Mouse (Mus musculus) embryonic facial prominence, embryonic 10.5 days (tissue): ENCODE measurements around the gene Gm21738. TPM values are rescaled to one million over a fixed set of nuclear protein-coding genes. Genes with fewer than 3 reads are reported as not detected.
"Not testable (repeated sequence)": the region's sequence is repeated elsewhere in the genome, so short reads cannot be mapped to it uniquely, and the experiment has no call there.

ENCODE experiments used
- DNase-seq: peaks from one replicate; pipeline ENCODE4 v3.0.0-alpha.2; 2017; ENCODE audit warnings: low spot score
- H3K27ac ChIP-seq: fragments of 300-500 bp; sonication (generic); replicated peaks from 2 replicates; pipeline ENCODE4 v1.5.1; 2016; ENCODE audit warnings: mild to moderate bottlenecking
- H3K27me3 ChIP-seq: fragments of 300-500 bp; sonication (generic); replicated peaks from 2 replicates; pipeline ENCODE4 v1.6.1; 2016; ENCODE audit warnings: low read depth, mild to moderate bottlenecking; ENCODE audit not compliant: poor library complexity, severe bottlenecking
- H3K36me3 ChIP-seq: fragments of 300-500 bp; sonication (generic); replicated peaks from 2 replicates; pipeline ENCODE4 v1.6.1; 2016; ENCODE audit warnings: mild to moderate bottlenecking, moderate library complexity
- H3K4me1 ChIP-seq: fragments of 300-500 bp; sonication (generic); 2 replicates; pipeline ENCODE4 v1.6.1; 2016
- H3K4me3 ChIP-seq: fragments of 300-500 bp; sonication (generic); 2 replicates; pipeline ENCODE4 v1.5.1; 2016; ENCODE audit warnings: mild to moderate bottlenecking, moderate library complexity
- H3K9me3 ChIP-seq: fragments of 300-500 bp; sonication (generic); 2 replicates; pipeline ENCODE4 v1.6.1; 2016; ENCODE audit warnings: mild to moderate bottlenecking
- WGBS: fragments of 180-500 bp; shearing (Covaris S2); methylation state at CpG from one replicate; pipeline ENCODE4 v1.1.7; 2016; 5-methylcytosine and 5-hydroxymethylcytosine counted together
- polyA plus RNA-seq: library from polyadenylated mRNA; unstranded; fragments of >200 nt; fragmentation: Nextera tagmentation; extraction: Ambion mirVana; gene quantifications from 2 replicates; pipeline ENCODE4 v1.2.1, GENCODE M21; 2016

The Gm21738 gene
- not detected in 2 replicates for polyA plus RNA-seq

- H3K27ac ChIP-seq, DNase-seq, H3K4me3 ChIP-seq, H3K9me3 ChIP-seq, H3K36me3 ChIP-seq, H3K4me1 ChIP-seq, H3K27me3 ChIP-seq: not testable (repeated sequence)
- 80% methylated on average over 7 of the region's 7 CpGs for WGBS
Measured at GRCm38 (mm10) chr14:19418830-19419229, at the start of gene Gm21738. TSS of gene Gm21738 (minus strand) at chr14:19418930.

DNA sequence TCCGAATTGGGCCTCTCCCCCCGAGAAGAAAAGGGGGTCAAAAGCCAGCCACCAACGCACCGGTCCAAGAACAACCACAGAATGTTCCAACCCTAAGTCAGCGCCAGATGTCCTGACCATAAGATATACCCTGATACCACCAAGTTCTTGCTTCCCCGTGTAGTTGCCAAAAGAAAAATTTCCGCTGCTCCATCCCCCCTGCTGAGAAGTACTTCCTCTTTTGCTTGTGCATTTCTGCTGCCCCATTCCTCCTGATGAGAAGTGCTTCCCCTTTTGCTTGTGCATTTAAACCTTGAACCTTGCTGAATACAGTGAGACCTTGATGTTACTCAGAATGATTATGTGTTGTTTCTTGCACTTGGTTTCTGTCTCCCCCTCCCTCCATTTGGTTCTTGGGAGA lies 35.0 kb downstream of the Gm21738 start:
- 84% methylated on average over 7 of the region's 7 CpGs for WGBS
- H3K9me3 ChIP-seq, result peaks cover 58% of the 10 kb centered on the region
- not testable (repeated sequence) for H3K4me1 ChIP-seq, H3K36me3 ChIP-seq, H3K27ac ChIP-seq, DNase-seq, H3K27me3 ChIP-seq, H3K4me3 ChIP-seq

Other genes starting within 250 kb of the Gm21738 start
- 0.10 and 0.26 TPM in 2 replicates for gene Gm2244, start 131.0 kb upstream of the Gm21738 start, polyA plus RNA-seq
- gene Gm2237, start 166.2 kb upstream of the Gm21738 start, polyA plus RNA-seq, result 2.7 and 3.7 TPM in 2 replicates
- not detected in 2 replicates for gene Gm5458, start 183.7 kb upstream of the Gm21738 start, polyA plus RNA-seq